Mouse (Mus musculus): ENCODE measurements around the gene Amigo2. TPM values are rescaled to one million over a fixed set of nuclear protein-coding genes. Genes with fewer than 3 reads are reported as not detected.

The Amigo2 gene
- polyA plus RNA-seq, 1 experiment from 2014 or later: 2.9 TPM

- H3K27ac ChIP-seq: no peak overlapping the region
- H3K4me1 ChIP-seq: peaks cover 7% of the 10 kb centered on the region
- H3K27me3 ChIP-seq (ENCODE audit: low read depth, poor library complexity, severe bottlenecking): no peaks in the 10 kb centered on the region
- WGBS: 90% methylated on average over 17 of the region's 17 CpGs
- H3K36me3 ChIP-seq: no peaks in the 10 kb centered on the region
- no peaks in the 10 kb centered on the region for H3K9me3 ChIP-seq (replicated peaks)
- DNase-seq (ENCODE audit: low spot score): no peak
- no peak overlapping the region for H3K4me3 ChIP-seq
Observed at GRCm38 (mm10) chr15:97258483-97259230, 11.6 kb upstream of the Amigo2 start.

- H3K9me3 ChIP-seq (replicated peaks): no peaks in the 10 kb centered on the region
- DNase-seq (ENCODE audit: low spot score): no peak
- no peak overlapping the region for H3K4me3 ChIP-seq
- no peaks in the 10 kb centered on the region for H3K27me3 ChIP-seq (ENCODE audit: low read depth, poor library complexity, severe bottlenecking)
- no peak overlapping the region for H3K27ac ChIP-seq
- peaks cover 6% of the 10 kb centered on the region for H3K4me1 ChIP-seq
- 86% methylated on average over 8 of the region's 8 CpGs for WGBS
- H3K36me3 ChIP-seq: no peaks in the 10 kb centered on the region
Observed at GRCm38 (mm10) chr15:97257206-97257775, 10.2 kb upstream of the Amigo2 start.

- Histone ChIP-seq H3K4me1 (no peaks in the 10 kb centered on the region), H3K27me3 (ENCODE audit: low read depth, poor library complexity, severe bottlenecking) (no peaks in the 10 kb centered on the region), H3K27ac (no peak overlapping the region), H3K36me3 (no peaks in the 10 kb centered on the region), H3K4me3 (no peak overlapping the region), H3K9me3 (replicated peaks) (no peaks in the 10 kb centered on the region)
- 93% methylated on average over 11 of the region's 11 CpGs for WGBS
- no peak for DNase-seq (ENCODE audit: low spot score)
Observed at GRCm38 (mm10) chr15:97256411-97256810, 9.3 kb upstream of the Amigo2 start.

- WGBS: 93% methylated on average over 3 of the region's 3 CpGs
- Histone ChIP-seq H3K36me3 (no peaks in the 10 kb centered on the region), H3K4me3 (no peak overlapping the region), H3K9me3 (replicated peaks) (no peaks in the 10 kb centered on the region), H3K4me1 (no peaks in the 10 kb centered on the region), H3K27me3 (ENCODE audit: low read depth, poor library complexity, severe bottlenecking) (no peaks in the 10 kb centered on the region), H3K27ac (no peak overlapping the region)
- DNase-seq (ENCODE audit: low spot score): no peak
Observed at GRCm38 (mm10) chr15:97255800-97256199, 8.7 kb upstream of the Amigo2 start.

- Histone ChIP-seq H3K36me3 (no peaks in the 10 kb centered on the region), H3K27me3 (ENCODE audit: low read depth, poor library complexity, severe bottlenecking) (no peaks in the 10 kb centered on the region), H3K9me3 (replicated peaks) (no peaks in the 10 kb centered on the region), H3K27ac (no peak overlapping the region), H3K4me1 (no peaks in the 10 kb centered on the region), H3K4me3 (no peak overlapping the region)
- DNase-seq (ENCODE audit: low spot score): no peak
- WGBS: 94% methylated on average over 4 of the region's 4 CpGs
Observed at GRCm38 (mm10) chr15:97254375-97254774, 7.3 kb upstream of the Amigo2 start.

- Histone ChIP-seq H3K27me3 (ENCODE audit: low read depth, poor library complexity, severe bottlenecking) (no peaks in the 10 kb centered on the region), H3K36me3 (no peaks in the 10 kb centered on the region), H3K9me3 (replicated peaks) (no peaks in the 10 kb centered on the region), H3K4me1 (peaks cover 8% of the 10 kb centered on the region), H3K4me3 (no peak overlapping the region), H3K27ac (no peak overlapping the region)
- no peak for DNase-seq (ENCODE audit: low spot score)
- WGBS: 83% methylated on average over 8 of the region's 8 CpGs
Observed at GRCm38 (mm10) chr15:97252493-97253034, 5.5 kb upstream of the Amigo2 start.

- 93% methylated on average over 10 of the region's 10 CpGs for WGBS
Observed at GRCm38 (mm10) chr15:97249322-97249721, 2.2 kb upstream of the Amigo2 start.

GRCm38 (mm10) chr15:97248296-97248695 is 1.2 kb upstream of the Amigo2 start:
- WGBS: 65% methylated on average over 8 of the region's 8 CpGs
- DNase-seq (ENCODE audit: low spot score): no peak
- Histone ChIP-seq H3K27ac (no peak overlapping the region), H3K27me3 (ENCODE audit: low read depth, poor library complexity, severe bottlenecking) (peaks cover 28% of the 10 kb centered on the region), H3K9me3 (replicated peaks) (no peaks in the 10 kb centered on the region), H3K4me3 (peak overlapping the region; percentile 87), H3K36me3 (no peaks in the 10 kb centered on the region), H3K4me1 (peaks cover 19% of the 10 kb centered on the region)

More at GRCm38 (mm10) chr15:97249322-97249721, 2.2 kb upstream of the Amigo2 start:
- H3K4me3 ChIP-seq: no peak overlapping the region
- H3K36me3 ChIP-seq: no peaks in the 10 kb centered on the region
- no peaks in the 10 kb centered on the region for H3K9me3 ChIP-seq (replicated peaks)
- H3K27ac ChIP-seq: no peak overlapping the region
- peaks cover 23% of the 10 kb centered on the region for H3K27me3 ChIP-seq (ENCODE audit: low read depth, poor library complexity, severe bottlenecking)
- H3K4me1 ChIP-seq: peaks cover 19% of the 10 kb centered on the region
- no peak for DNase-seq (ENCODE audit: low spot score)

GRCm38 (mm10) chr15:97247791-97248161 is 689 bp upstream of the Amigo2 start:
- peak overlapping the region; percentile 95 for H3K27ac ChIP-seq
- no peak for DNase-seq (ENCODE audit: low spot score)
- no peaks in the 10 kb centered on the region for H3K36me3 ChIP-seq
- H3K4me1 ChIP-seq: peaks cover 19% of the 10 kb centered on the region
- H3K9me3 ChIP-seq (replicated peaks): no peaks in the 10 kb centered on the region
- H3K4me3 ChIP-seq: peak overlapping the region; percentile 87
- WGBS: 4% methylated on average over 14 of the region's 14 CpGs
- peaks cover 30% of the 10 kb centered on the region for H3K27me3 ChIP-seq (ENCODE audit: low read depth, poor library complexity, severe bottlenecking)

GRCm38 (mm10) chr15:97246256-97246655 is 831 bp downstream of the Amigo2 start:
- 31% methylated on average over 14 of the region's 14 CpGs for WGBS
- Histone ChIP-seq H3K4me3 (peak overlapping the region; percentile 87), H3K9me3 (replicated peaks) (no peaks in the 10 kb centered on the region), H3K4me1 (peaks cover 19% of the 10 kb centered on the region), H3K27ac (no peak overlapping the region), H3K36me3 (no peaks in the 10 kb centered on the region), H3K27me3 (ENCODE audit: low read depth, poor library complexity, severe bottlenecking) (peaks cover 30% of the 10 kb centered on the region)
- DNase-seq (ENCODE audit: low spot score): no peak

- Histone ChIP-seq H3K4me3 (no peak overlapping the region), H3K36me3 (no peaks in the 10 kb centered on the region), H3K4me1 (peaks cover 19% of the 10 kb centered on the region), H3K27me3 (ENCODE audit: low read depth, poor library complexity, severe bottlenecking) (peaks cover 30% of the 10 kb centered on the region), H3K9me3 (replicated peaks) (no peaks in the 10 kb centered on the region), H3K27ac (no peak overlapping the region)
- WGBS: 81% methylated on average over 18 of the region's 18 CpGs
- DNase-seq (ENCODE audit: low spot score): no peak
Observed at GRCm38 (mm10) chr15:97245392-97245791, 1.7 kb downstream of the Amigo2 start.

GRCm38 (mm10) chr15:97236943-97237342 is 10.1 kb downstream of the Amigo2 start:
- 50% methylated on average over 9 of the region's 9 CpGs for WGBS
- Histone ChIP-seq H3K9me3 (replicated peaks) (no peaks in the 10 kb centered on the region), H3K4me3 (no peak overlapping the region), H3K4me1 (no peaks in the 10 kb centered on the region), H3K27me3 (ENCODE audit: low read depth, poor library complexity, severe bottlenecking) (no peaks in the 10 kb centered on the region), H3K27ac (no peak overlapping the region), H3K36me3 (no peaks in the 10 kb centered on the region)
- peak; percentile 62 for DNase-seq (ENCODE audit: low spot score)

- Histone ChIP-seq H3K4me3 (no peak overlapping the region), H3K9me3 (replicated peaks) (no peaks in the 10 kb centered on the region), H3K27ac (no peak overlapping the region), H3K4me1 (no peaks in the 10 kb centered on the region), H3K36me3 (no peaks in the 10 kb centered on the region), H3K27me3 (ENCODE audit: low read depth, poor library complexity, severe bottlenecking) (no peaks in the 10 kb centered on the region)
- WGBS: 32% methylated on average over 7 of the region's 7 CpGs
- peak; percentile 74 for DNase-seq (ENCODE audit: low spot score)
Observed at GRCm38 (mm10) chr15:97235183-97235582, 11.9 kb downstream of the Amigo2 start.

Data from limb, embryonic 10.5 days (tissue).